Mouse (Mus musculus) midbrain, embryonic 16.5 days (tissue): ENCODE results near the gene Krtap5-2. TPM values are rescaled to one million over a fixed set of nuclear protein-coding genes. Genes with fewer than 3 reads are reported as not detected.

ENCODE experiments used
- polyA plus RNA-seq: library from polyadenylated mRNA; unstranded; fragments of >200 nt; fragmentation: Nextera tagmentation; extraction: Ambion mirVana; gene quantifications from 2 replicates; pipeline ENCODE4 v1.2.1, GENCODE M21; 2015

The Krtap5-2 gene
- polyA plus RNA-seq, 1 experiment from 2014 or later: not detected

Other genes starting within 250 kb of the Krtap5-2 start
- gene Brsk2, start 226.3 kb downstream of the Krtap5-2 start, polyA plus RNA-seq: 21.8 and 23.9 TPM in 2 replicates
- gene Mob2, start 114.9 kb downstream of the Krtap5-2 start, polyA plus RNA-seq: 47.5 and 50.3 TPM in 2 replicates
- gene Dusp8, start 80.2 kb downstream of the Krtap5-2 start, polyA plus RNA-seq: 113 and 128 TPM in 2 replicates
- 0.30 TPM in 1 of 2 replicates, not detected in the other for gene Gm45618, start 55.3 kb downstream of the Krtap5-2 start, polyA plus RNA-seq
- not detected in 2 replicates for gene Gm39115, start 40.0 kb downstream of the Krtap5-2 start, polyA plus RNA-seq
- not detected in 2 replicates for gene Gm45337, start 31.4 kb downstream of the Krtap5-2 start, polyA plus RNA-seq
- gene Gm29735, start 18.9 kb downstream of the Krtap5-2 start, polyA plus RNA-seq: not detected in 2 replicates
- not detected in 2 replicates for gene Gm4553, start 10.3 kb downstream of the Krtap5-2 start, polyA plus RNA-seq
- gene Gm10153, start 14.4 kb upstream of the Krtap5-2 start, polyA plus RNA-seq: not detected in 2 replicates
- gene Krtap5-3, start 25.4 kb upstream of the Krtap5-2 start, polyA plus RNA-seq: not detected in 2 replicates
- gene Gm7579, start 35.9 kb upstream of the Krtap5-2 start, polyA plus RNA-seq: not detected in 2 replicates
- not detected in 2 replicates for gene Krtap5-5, start 54.0 kb upstream of the Krtap5-2 start, polyA plus RNA-seq
- not detected in 2 replicates for gene Gm40460, start 65.1 kb upstream of the Krtap5-2 start, polyA plus RNA-seq
- gene Gm2431, start 82.3 kb upstream of the Krtap5-2 start, polyA plus RNA-seq: not detected in 2 replicates
- gene Gm4559, start 98.4 kb upstream of the Krtap5-2 start, polyA plus RNA-seq: not detected in 2 replicates
- gene Krtap5-1, start 121.1 kb upstream of the Krtap5-2 start, polyA plus RNA-seq: not detected in 2 replicates
- gene Krtap5-4, start 127.5 kb upstream of the Krtap5-2 start, polyA plus RNA-seq: not detected in 2 replicates
- 11.3 and 14.1 TPM in 2 replicates for gene Ifitm10, start 197.7 kb upstream of the Krtap5-2 start, polyA plus RNA-seq
- 2.5 and 3.4 TPM in 2 replicates for gene Gm49369, start 206.7 kb upstream of the Krtap5-2 start, polyA plus RNA-seq
- gene Ctsd, start 212.0 kb upstream of the Krtap5-2 start, polyA plus RNA-seq: 243 and 289 TPM in 2 replicates